Mouse (Mus musculus): ENCODE data around the gene Cyp3a11. TPM values are rescaled to one million over a fixed set of nuclear protein-coding genes. Genes with fewer than 3 reads are reported as not detected.
"Not testable (repeated sequence)": the region's sequence is repeated elsewhere in the genome, so short reads cannot be mapped to it uniquely, and the experiment has no call there.

The Cyp3a11 gene
- polyA plus RNA-seq (2011; ENCODE audit: insufficient read depth, insufficient read length, low read depth, missing spikeins) = not detected in 2 replicates

GRCm38 (mm10) chr5:145879688-145880087, at the start of gene Cyp3a11:
Gene Cyp3a11, minus strand, starts transcription at chr5:145879964.
- Histone ChIP-seq H3K4me3 (ENCODE audit: low read depth, low read length) (no peak within 1 kb of the TSS), H3K27me3 (ENCODE audit: control insufficient read depth, insufficient read depth, low read length, poor library complexity, severe bottlenecking) (no peaks in the 10 kb centered on the region), H3K9ac (ENCODE audit: low read depth, poor library complexity, severe bottlenecking) (no peak within 1 kb of the TSS), H3K9me3 (replicated peaks; ENCODE audit: control insufficient read depth, insufficient read depth, low read length, poor library complexity, severe bottlenecking) (no peaks in the 10 kb centered on the region), H3K36me3 (ENCODE audit: control insufficient read depth, insufficient read depth, low read length, poor library complexity, severe bottlenecking) (no peaks in the 10 kb centered on the region), H3K4me1 (ENCODE audit: control insufficient read depth, insufficient read depth, low read length) (no peaks in the 10 kb centered on the region), H3K27ac (ENCODE audit: insufficient read depth, low read length) (no peak within 1 kb of the TSS)
- TF ChIP-seq CTCF (IDR thresholded peaks at IDR 0.05; ENCODE audit: low read depth, low read length) = no peak
- no peak for TF ChIP-seq POLR2A (IDR thresholded peaks at IDR 0.05; ENCODE audit: insufficient read depth, low read length)
- TF ChIP-seq EP300 (IDR thresholded peaks at IDR 0.05; ENCODE audit: insufficient read depth, low read depth, low read length) = no peak

GRCm38 (mm10) chr5:145912912-145913311, 33.1 kb upstream of the Cyp3a11 start:
- Histone ChIP-seq H3K27me3 (ENCODE audit: control insufficient read depth, insufficient read depth, low read length, poor library complexity, severe bottlenecking) (no peaks in the 10 kb centered on the region), H3K36me3 (ENCODE audit: control insufficient read depth, insufficient read depth, low read length, poor library complexity, severe bottlenecking) (no peaks in the 10 kb centered on the region), H3K4me3 (ENCODE audit: low read depth, low read length) (no peak overlapping the region), H3K27ac (ENCODE audit: insufficient read depth, low read length) (no peak overlapping the region), H3K9me3 (replicated peaks; ENCODE audit: control insufficient read depth, insufficient read depth, low read length, poor library complexity, severe bottlenecking) (no peaks in the 10 kb centered on the region), H3K9ac (ENCODE audit: low read depth, poor library complexity, severe bottlenecking) (no peak overlapping the region), H3K4me1 (ENCODE audit: control insufficient read depth, insufficient read depth, low read length) (no peaks in the 10 kb centered on the region)
- no peak for TF ChIP-seq CTCF (IDR thresholded peaks at IDR 0.05; ENCODE audit: low read depth, low read length)
- TF ChIP-seq POLR2A (IDR thresholded peaks at IDR 0.05; ENCODE audit: insufficient read depth, low read length) = no peak
- TF ChIP-seq EP300 (IDR thresholded peaks at IDR 0.05; ENCODE audit: insufficient read depth, low read depth, low read length) = no peak

- Histone ChIP-seq H3K27me3 (ENCODE audit: control insufficient read depth, insufficient read depth, low read length, poor library complexity, severe bottlenecking) (no peaks in the 10 kb centered on the region), H3K4me3 (ENCODE audit: low read depth, low read length) (no peak overlapping the region), H3K27ac (ENCODE audit: insufficient read depth, low read length) (no peak overlapping the region), H3K9me3 (replicated peaks; ENCODE audit: control insufficient read depth, insufficient read depth, low read length, poor library complexity, severe bottlenecking) (no peaks in the 10 kb centered on the region), H3K9ac (ENCODE audit: low read depth, poor library complexity, severe bottlenecking) (no peak overlapping the region), H3K36me3 (ENCODE audit: control insufficient read depth, insufficient read depth, low read length, poor library complexity, severe bottlenecking) (no peaks in the 10 kb centered on the region), H3K4me1 (ENCODE audit: control insufficient read depth, insufficient read depth, low read length) (no peaks in the 10 kb centered on the region)
- TF ChIP-seq POLR2A (IDR thresholded peaks at IDR 0.05; ENCODE audit: insufficient read depth, low read length) (no peak), EP300 (IDR thresholded peaks at IDR 0.05; ENCODE audit: insufficient read depth, low read depth, low read length) (no peak), CTCF (IDR thresholded peaks at IDR 0.05; ENCODE audit: low read depth, low read length) (no peak)
These were observed 32.0 kb upstream of the Cyp3a11 start for GRCm38 (mm10) chr5:145911781-145912180.

GRCm38 (mm10) chr5:145906937-145907336, 27.2 kb upstream of the Cyp3a11 start:
- not testable (repeated sequence) for H3K27ac ChIP-seq (ENCODE audit: insufficient read depth, low read length); H3K9me3 ChIP-seq (replicated peaks; ENCODE audit: control insufficient read depth, insufficient read depth, low read length, poor library complexity, severe bottlenecking); H3K4me3 ChIP-seq (ENCODE audit: low read depth, low read length); H3K4me1 ChIP-seq (ENCODE audit: control insufficient read depth, insufficient read depth, low read length); H3K27me3 ChIP-seq (ENCODE audit: control insufficient read depth, insufficient read depth, low read length, poor library complexity, severe bottlenecking); H3K9ac ChIP-seq (ENCODE audit: low read depth, poor library complexity, severe bottlenecking); H3K36me3 ChIP-seq (ENCODE audit: control insufficient read depth, insufficient read depth, low read length, poor library complexity, severe bottlenecking)

- H3K9ac ChIP-seq (ENCODE audit: low read depth, poor library complexity, severe bottlenecking) = no peak overlapping the region
- TF ChIP-seq EP300 (IDR thresholded peaks at IDR 0.05; ENCODE audit: insufficient read depth, low read depth, low read length) (no peak), CTCF (IDR thresholded peaks at IDR 0.05; ENCODE audit: low read depth, low read length) (no peak), POLR2A (IDR thresholded peaks at IDR 0.05; ENCODE audit: insufficient read depth, low read length) (no peak)
- H3K27ac ChIP-seq (ENCODE audit: insufficient read depth, low read length) = no peak overlapping the region
- H3K9me3 ChIP-seq (replicated peaks; ENCODE audit: control insufficient read depth, insufficient read depth, low read length, poor library complexity, severe bottlenecking) = no peaks in the 10 kb centered on the region; the same call in 1 of the 2 replicates
- H3K36me3 ChIP-seq (ENCODE audit: control insufficient read depth, insufficient read depth, low read length, poor library complexity, severe bottlenecking) = no peaks in the 10 kb centered on the region
- no peaks in the 10 kb centered on the region; the same call in 1 of the 2 replicates for H3K27me3 ChIP-seq (ENCODE audit: control insufficient read depth, insufficient read depth, low read length, poor library complexity, severe bottlenecking)
- H3K4me1 ChIP-seq (ENCODE audit: control insufficient read depth, insufficient read depth, low read length) = no peaks in the 10 kb centered on the region
- no peak overlapping the region for H3K4me3 ChIP-seq (ENCODE audit: low read depth, low read length)
These were observed 24.8 kb upstream of the Cyp3a11 start for GRCm38 (mm10) chr5:145904535-145904934.

- no peaks in the 10 kb centered on the region for H3K4me1 ChIP-seq (ENCODE audit: control insufficient read depth, insufficient read depth, low read length)
- no peaks in the 10 kb centered on the region; the same call in 1 of the 2 replicates for H3K27me3 ChIP-seq (ENCODE audit: control insufficient read depth, insufficient read depth, low read length, poor library complexity, severe bottlenecking)
- TF ChIP-seq POLR2A (IDR thresholded peaks at IDR 0.05; ENCODE audit: insufficient read depth, low read length) = no peak
These were observed 23.6 kb upstream of the Cyp3a11 start for GRCm38 (mm10) chr5:145903349-145903748.

More at GRCm38 (mm10) chr5:145903349-145903748, 23.6 kb upstream of the Cyp3a11 start:
- no peaks in the 10 kb centered on the region; the same call in 1 of the 2 replicates for H3K9me3 ChIP-seq (replicated peaks; ENCODE audit: control insufficient read depth, insufficient read depth, low read length, poor library complexity, severe bottlenecking)
- H3K27ac ChIP-seq (ENCODE audit: insufficient read depth, low read length) = no peak overlapping the region
- H3K36me3 ChIP-seq (ENCODE audit: control insufficient read depth, insufficient read depth, low read length, poor library complexity, severe bottlenecking) = no peaks in the 10 kb centered on the region
- H3K9ac ChIP-seq (ENCODE audit: low read depth, poor library complexity, severe bottlenecking) = no peak overlapping the region
- no peak overlapping the region for H3K4me3 ChIP-seq (ENCODE audit: low read depth, low read length)
